Mouse (Mus musculus): ENCODE measurements at regions not wholly inside any gene's neighbourhood (a gene's known extent, or its start where the extent isn't known, plus 50 kb on each side); places are given as distances from the start of the nearest gene placed in this dataset.

DNA sequence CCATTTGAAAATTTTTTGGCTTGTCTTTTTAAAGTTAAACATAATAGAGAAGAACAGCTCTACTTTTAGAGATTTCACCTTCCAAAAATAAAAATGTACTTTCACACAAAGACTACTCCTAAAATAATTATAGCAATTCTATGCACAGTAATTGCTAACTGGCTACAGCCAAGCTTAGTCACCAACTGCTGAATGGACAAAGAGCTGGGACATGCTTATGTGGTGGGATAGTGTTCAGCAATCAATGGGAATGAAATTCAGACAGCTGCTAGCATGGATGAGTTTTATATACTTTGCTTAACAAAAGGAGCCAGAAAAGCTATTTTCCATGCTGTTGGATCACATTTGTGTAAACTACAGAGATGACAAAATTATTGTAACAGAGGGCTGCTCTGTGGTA, 2727.5 kb downstream of the Gm37988 start:
- TF ChIP-seq GATA1 (IDR thresholded peaks at IDR 0.05; ENCODE audit: borderline replicate concordance, low read length): no peak
- no peak for TF ChIP-seq FLI1 (IDR thresholded peaks at IDR 0.05; ENCODE audit: low read length)
